Mouse (Mus musculus) stomach, postnatal 0 days (tissue): ENCODE data around the gene Psmd3.

Source experiments
- CTCF ChIP-seq: IDR thresholded peaks from 2 replicates; pipeline ENCODE4 v1.5.1; 2016; ENCODE audit warnings: antibody characterized with exemption, low read depth, mild to moderate bottlenecking, moderate library complexity
- EP300 ChIP-seq: optimal IDR thresholded peaks from 2 replicates; pipeline ENCODE3; 2016; ENCODE audit warnings: antibody characterized with exemption

GRCm38 (mm10) chr11:98698849-98699640 lies 16.7 kb downstream of the Psmd3 start:
- TF ChIP-seq CTCF (no peak), EP300 (no peak)
